In genomic region chr2:156623246-156623645, GRCm38 (mm10) we compare ENCODE assay signal across 26 mouse cellular contexts.
"Had no signal": no experiment of that assay in that cellular context is flagged by ENCODE, and none has a peak within 500 bp of the region (broad histone marks: within the 10 kb centered on the region; RNA-seq: fewer than 3 reads in every experiment).

No protein-coding gene starts in this region.

- H3K4me3 ChIP-seq: embryonic facial prominence, embryonic 10.5 days; embryonic facial prominence, embryonic 12.5 days; embryonic facial prominence, embryonic 13.5 days; embryonic facial prominence, embryonic 15.5 days; erythroblast, embryonic 14.5 days; forebrain, embryonic 10.5 days; forebrain, embryonic 12.5 days; forebrain, embryonic 13.5 days; forebrain, embryonic 15.5 days; gastrocnemius, adult 2 months; heart, adult 2 months; heart, embryonic 10.5 days had no signal

- H3K27me3 ChIP-seq: forebrain, embryonic 13.5 days; forebrain, embryonic 15.5 days had no signal

- H3K36me3 ChIP-seq: embryonic facial prominence, embryonic 10.5 days; embryonic facial prominence, embryonic 12.5 days; embryonic facial prominence, embryonic 13.5 days; embryonic facial prominence, embryonic 15.5 days; forebrain, embryonic 10.5 days; forebrain, embryonic 12.5 days; forebrain, embryonic 15.5 days; heart, embryonic 10.5 days had no signal

- DNase-seq: cerebellum, adult 9-10 months; cerebellum, adult 9-11 months; cerebellum, postnatal 10 days; cerebellum, postnatal 14 days; cerebellum, postnatal 25 days; cerebellum, postnatal 36 days; embryo, embryonic 11 days; forebrain, postnatal 0 days; gastrocnemius, adult 2 months; gastrocnemius, postnatal 10 days; gastrocnemius, postnatal 14 days; gastrocnemius, postnatal 25 days; gastrocnemius, postnatal 36 days; heart, adult 11 months; heart, adult 18-20 months; heart, adult 2 months had no signal

- H3K4me2 ChIP-seq: embryonic facial prominence, embryonic 12.5 days; embryonic facial prominence, embryonic 13.5 days; embryonic facial prominence, embryonic 15.5 days; forebrain, embryonic 12.5 days; forebrain, embryonic 13.5 days; forebrain, embryonic 15.5 days had no signal
